Mouse (Mus musculus) G1E (cell line): Measurements from ENCODE around the gene Vwa2. TPM values are rescaled to one million over a fixed set of nuclear protein-coding genes. Genes with fewer than 3 reads are reported as not detected.

Source experiments
- ATAC-seq: 2 replicates; pipeline ENCODE4 v1.8.0; 2016; ENCODE audit warnings: mild to moderate bottlenecking; ENCODE audit not compliant: insufficient number of reproducible peaks, poor library complexity, low FRiP score, severe bottlenecking; ENCODE audit errors: extremely low read depth
- DNase-seq: peaks from one replicate; pipeline ENCODE4 v3.0.0; 2012; ENCODE audit warnings: low spot score
- H3K27me3 ChIP-seq: 2 replicates; pipeline ENCODE4 v1.6.1; 2012; ENCODE audit warnings: mild to moderate bottlenecking, low read length, inconsistent platforms; ENCODE audit not compliant: insufficient read depth
- H3K36me3 ChIP-seq: replicated peaks from 2 replicates; pipeline ENCODE3; 2012; ENCODE audit warnings: mild to moderate bottlenecking, inconsistent platforms
- H3K4me1 ChIP-seq: 2 replicates; pipeline ENCODE4 v1.6.1; 2012; ENCODE audit warnings: low read depth, low read length, inconsistent platforms, mixed read lengths; ENCODE audit not compliant: insufficient read depth
- H3K4me3 ChIP-seq: 2 replicates; pipeline ENCODE4 v1.5.1; 2012; ENCODE audit warnings: low read depth, mild to moderate bottlenecking, inconsistent platforms, low read length, moderate library complexity, mixed read lengths
- H3K9me3 ChIP-seq: replicated peaks from 2 replicates; pipeline ENCODE4 v1.6.1; 2012; ENCODE audit warnings: inconsistent platforms
- CTCF ChIP-seq: IDR thresholded peaks from 2 replicates; pipeline ENCODE4 v1.5.1; 2012; ENCODE audit warnings: low read depth, low read length, inconsistent platforms, mixed read lengths
- GATA1 ChIP-seq: IDR thresholded peaks from 2 replicates; pipeline ENCODE4 v1.6.1; 2012; ENCODE audit warnings: borderline replicate concordance, low read length, inconsistent platforms, mixed read lengths
- GATA2 ChIP-seq: IDR thresholded peaks from 2 replicates; pipeline ENCODE4 v1.6.1; 2012; ENCODE audit warnings: low read depth, low read length, inconsistent platforms, borderline replicate concordance
- POLR2AphosphoS5 ChIP-seq: IDR thresholded peaks from 2 replicates; pipeline ENCODE4 v1.6.1; 2012; ENCODE audit warnings: low read depth, low read length, inconsistent platforms; ENCODE audit not compliant: insufficient replicate concordance
- TAL1 ChIP-seq: conservative IDR thresholded peaks from 2 replicates; pipeline ENCODE4 v1.6.1; 2012; ENCODE audit warnings: low read depth, low read length, inconsistent platforms, mixed read lengths
- polyA plus RNA-seq: library from polyadenylated mRNA; stranded (reverse); fragments of >175 nt; gene quantifications from 2 replicates; pipeline ENCODE4 v1.2.3, GENCODE M21; 2012
- total RNA-seq, 2 experiments: library from RNA; stranded (forward) in 1 of 2; stranded (reverse) in 1 of 2; fragments of 200-1000 nt in 1 of 2; fragments of >200 nt in 1 of 2; fragmentation: Nextera tagmentation in 1 of 2; gene quantifications; 2 replicates each; pipeline ENCODE4 v1.2.3; 2014 to 2017

The Vwa2 gene
- total RNA-seq (2014; fragmentation: Nextera tagmentation) (not detected in 2 replicates), total RNA-seq (2017) (not detected in 2 replicates), polyA plus RNA-seq (not detected in 2 replicates)

GRCm38 (mm10) chr19:56873816-56874600 is at the start of gene Vwa2:
Vwa2 (plus strand) TSS chr19:56874249.
- Histone ChIP-seq H3K9me3 (no peaks in the 10 kb centered on the region), H3K4me1 (no peaks in the 10 kb centered on the region), H3K27me3 (peaks cover 24% of the 10 kb centered on the region), H3K4me3 (no peak within 1 kb of the TSS), H3K36me3 (no peaks in the 10 kb centered on the region)
- no peak for DNase-seq
- no peak for TF ChIP-seq CTCF
- TF ChIP-seq POLR2AphosphoS5 = no peak
- no peak for TF ChIP-seq GATA1
- no peak for TF ChIP-seq GATA2
- TF ChIP-seq TAL1 = no peak
- ATAC-seq = no peak

- no peaks in the 10 kb centered on the region for H3K36me3 ChIP-seq
- no peak for TF ChIP-seq GATA1
- TF ChIP-seq CTCF = no peak
- no peak for TF ChIP-seq POLR2AphosphoS5
- TF ChIP-seq TAL1 = no peak
- TF ChIP-seq GATA2 = no peak
- peaks cover 9% of the 10 kb centered on the region for H3K4me1 ChIP-seq
- H3K9me3 ChIP-seq = peaks cover 2% of the 10 kb centered on the region; the same call in 1 of the 2 replicates
- ATAC-seq (no peak), DNase-seq (no peak)
- no peak within 1 kb of the TSS for H3K4me3 ChIP-seq
- peaks cover 47% of the 10 kb centered on the region for H3K27me3 ChIP-seq
These were observed 47.9 kb upstream of the Vwa2 start, which contains the start of gene Tdrd1 for GRCm38 (mm10) chr19:56826047-56826631. Tdrd1 (plus strand) TSS chr19:56826209.

GRCm38 (mm10) chr19:56828305-56828704 is 45.7 kb upstream of the Vwa2 start:
- H3K4me1 ChIP-seq = no peaks in the 10 kb centered on the region
- no peaks in the 10 kb centered on the region for H3K36me3 ChIP-seq
- DNase-seq = no peak
- ATAC-seq = no peak
- H3K27me3 ChIP-seq = peaks cover 63% of the 10 kb centered on the region
- peaks cover 2% of the 10 kb centered on the region; the same call in 1 of the 2 replicates for H3K9me3 ChIP-seq
- no peak overlapping the region for H3K4me3 ChIP-seq
- TF ChIP-seq TAL1 = no peak
- no peak for TF ChIP-seq GATA2
- TF ChIP-seq GATA1 = no peak
- TF ChIP-seq POLR2AphosphoS5 = no peak
- no peak for TF ChIP-seq CTCF

GRCm38 (mm10) chr19:56829267-56829666 is 44.8 kb upstream of the Vwa2 start:
- ATAC-seq (no peak), DNase-seq (no peak)
- H3K27me3 ChIP-seq = peaks cover 67% of the 10 kb centered on the region
- peaks cover 2% of the 10 kb centered on the region; the same call in 1 of the 2 replicates for H3K9me3 ChIP-seq
- no peak overlapping the region for H3K4me3 ChIP-seq
- H3K4me1 ChIP-seq = no peaks in the 10 kb centered on the region
- TF ChIP-seq CTCF (no peak), TAL1 (no peak), GATA1 (no peak), POLR2AphosphoS5 (no peak)
- no peaks in the 10 kb centered on the region for H3K36me3 ChIP-seq

GRCm38 (mm10) chr19:56830163-56830562 is 43.9 kb upstream of the Vwa2 start:
- TF ChIP-seq CTCF (no peak), TAL1 (no peak), GATA1 (no peak), GATA2 (no peak), POLR2AphosphoS5 (no peak)
- ATAC-seq (no peak), DNase-seq (no peak)
- Histone ChIP-seq H3K27me3 (peaks cover 68% of the 10 kb centered on the region), H3K36me3 (no peaks in the 10 kb centered on the region), H3K9me3 (peaks cover 2% of the 10 kb centered on the region; the same call in 1 of the 2 replicates), H3K4me1 (no peaks in the 10 kb centered on the region), H3K4me3 (no peak overlapping the region)

GRCm38 (mm10) chr19:56835340-56835739 is 38.7 kb upstream of the Vwa2 start:
- ATAC-seq (no peak), DNase-seq (no peak)
- Histone ChIP-seq H3K36me3 (no peaks in the 10 kb centered on the region), H3K9me3 (no peaks in the 10 kb centered on the region), H3K27me3 (peaks cover 51% of the 10 kb centered on the region), H3K4me1 (no peaks in the 10 kb centered on the region), H3K4me3 (no peak overlapping the region)
- TF ChIP-seq CTCF = no peak
- TF ChIP-seq GATA1 = no peak
- TF ChIP-seq GATA2 = no peak
- TF ChIP-seq POLR2AphosphoS5 = no peak
- TF ChIP-seq TAL1 = no peak
